Mouse (Mus musculus): ENCODE results near the gene Pdlim5. TPM values are rescaled to one million over a fixed set of nuclear protein-coding genes. Genes with fewer than 3 reads are reported as not detected.

Gene Pdlim5
- polyA plus RNA-seq, 1 experiment from 2014 or later = 15.6 TPM

DNA sequence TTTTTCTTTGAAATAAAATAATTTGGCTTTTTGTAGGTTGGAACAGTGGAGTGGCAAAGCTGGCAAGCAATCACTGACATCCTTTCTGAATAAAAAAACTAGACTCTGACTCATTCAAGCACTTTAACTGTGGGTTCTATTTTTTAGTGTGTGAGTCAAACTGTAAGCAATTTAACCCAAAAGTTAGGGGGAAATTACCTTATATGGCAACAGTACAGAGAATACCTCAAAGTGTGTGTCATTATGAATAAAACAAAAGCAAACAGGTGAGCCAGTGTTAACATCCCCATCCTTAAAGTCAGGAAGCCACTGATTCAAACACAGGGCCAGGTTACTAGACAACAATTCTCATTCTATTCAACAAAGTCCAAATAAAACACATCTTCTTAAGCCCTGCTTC is 36.5 kb downstream of the Pdlim5 start:
- no peak overlapping the region for H3K9ac ChIP-seq (ENCODE audit: low read length)
- no peaks in the 10 kb centered on the region for H3K4me1 ChIP-seq (ENCODE audit: control insufficient read depth, insufficient read depth, low read length)
- H3K4me3 ChIP-seq (ENCODE audit: low read depth, low read length) = no peak overlapping the region
- H3K27me3 ChIP-seq (ENCODE audit: control insufficient read depth, insufficient read depth, low read length) = no peaks in the 10 kb centered on the region
- no peak overlapping the region for H3K27ac ChIP-seq (replicated peaks; ENCODE audit: low read depth, low read length)
- no peaks in the 10 kb centered on the region for H3K9me3 ChIP-seq (ENCODE audit: control insufficient read depth, low read length)
- no peak overlapping the region for H3K4me2 ChIP-seq (ENCODE audit: low read depth, severe bottlenecking)
- DNase-seq (ENCODE audit: low spot score) = no peak
- no peak for ATAC-seq (ENCODE audit: insufficient number of reproducible peaks, low FRiP score, low TSS enrichment, low read depth)
- no peaks in the 10 kb centered on the region for H3K36me3 ChIP-seq (ENCODE audit: control insufficient read depth, insufficient read depth, low read length)

- H3K27ac ChIP-seq (replicated peaks; ENCODE audit: low read depth, low read length) = no peak overlapping the region
- 79% methylated on average over 4 of the region's 4 CpGs for WGBS
- no peak for ATAC-seq (ENCODE audit: insufficient number of reproducible peaks, low FRiP score, low TSS enrichment, low read depth)
Observed at GRCm38 (mm10) chr3:142356661-142357060, 38.8 kb downstream of the Pdlim5 start.

DNA sequence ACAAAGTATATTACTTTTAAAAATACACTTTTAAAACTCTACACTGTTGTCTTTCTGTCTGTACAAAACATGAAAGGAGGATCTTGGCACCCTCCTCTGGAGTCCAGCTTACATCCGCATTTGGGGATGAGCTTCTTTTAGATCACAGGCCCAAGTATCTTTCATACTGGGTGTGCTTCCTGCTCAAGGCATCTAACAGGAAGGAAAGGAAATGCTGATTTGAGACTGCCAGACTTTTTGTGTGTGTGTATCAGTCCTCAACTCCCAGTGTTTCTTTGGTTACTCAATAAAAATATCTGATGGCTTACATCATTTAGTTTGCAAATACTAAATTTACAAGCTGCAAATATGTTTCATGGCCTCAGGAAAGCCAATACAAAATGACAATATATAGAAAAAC is 42.3 kb downstream of the Pdlim5 start:
- ATAC-seq (ENCODE audit: insufficient number of reproducible peaks, low FRiP score, low TSS enrichment, low read depth) (no peak), DNase-seq (ENCODE audit: low spot score) (no peak)
- H3K36me3 ChIP-seq (ENCODE audit: control insufficient read depth, insufficient read depth, low read length) = no peaks in the 10 kb centered on the region
- H3K9me3 ChIP-seq (ENCODE audit: control insufficient read depth, low read length) = no peaks in the 10 kb centered on the region
- WGBS = 80% methylated on average over 1 of the region's 1 CpGs
- no peak overlapping the region for H3K4me2 ChIP-seq (ENCODE audit: low read depth, severe bottlenecking)
- H3K9ac ChIP-seq (ENCODE audit: low read length) = no peak overlapping the region
- H3K27ac ChIP-seq (replicated peaks; ENCODE audit: low read depth, low read length) = no peak overlapping the region
- H3K27me3 ChIP-seq (ENCODE audit: control insufficient read depth, insufficient read depth, low read length) = no peaks in the 10 kb centered on the region
- no peak overlapping the region for H3K4me3 ChIP-seq (ENCODE audit: low read depth, low read length)
- 0 out of 2 replicates have a peak, but pooled peaks cover 3% of the 10 kb centered on the region for H3K4me1 ChIP-seq (ENCODE audit: control insufficient read depth, insufficient read depth, low read length)

More at GRCm38 (mm10) chr3:142356661-142357060, 38.8 kb downstream of the Pdlim5 start:
- Histone ChIP-seq H3K4me3 (ENCODE audit: low read depth, low read length) (no peak overlapping the region), H3K9ac (ENCODE audit: low read length) (no peak overlapping the region), H3K9me3 (ENCODE audit: control insufficient read depth, low read length) (no peaks in the 10 kb centered on the region), H3K36me3 (ENCODE audit: control insufficient read depth, insufficient read depth, low read length) (no peaks in the 10 kb centered on the region), H3K4me1 (ENCODE audit: control insufficient read depth, insufficient read depth, low read length) (no peaks in the 10 kb centered on the region), H3K4me2 (ENCODE audit: low read depth, severe bottlenecking) (no peak overlapping the region), H3K27me3 (ENCODE audit: control insufficient read depth, insufficient read depth, low read length) (no peaks in the 10 kb centered on the region)
- no peak for DNase-seq (ENCODE audit: low spot score)

DNA sequence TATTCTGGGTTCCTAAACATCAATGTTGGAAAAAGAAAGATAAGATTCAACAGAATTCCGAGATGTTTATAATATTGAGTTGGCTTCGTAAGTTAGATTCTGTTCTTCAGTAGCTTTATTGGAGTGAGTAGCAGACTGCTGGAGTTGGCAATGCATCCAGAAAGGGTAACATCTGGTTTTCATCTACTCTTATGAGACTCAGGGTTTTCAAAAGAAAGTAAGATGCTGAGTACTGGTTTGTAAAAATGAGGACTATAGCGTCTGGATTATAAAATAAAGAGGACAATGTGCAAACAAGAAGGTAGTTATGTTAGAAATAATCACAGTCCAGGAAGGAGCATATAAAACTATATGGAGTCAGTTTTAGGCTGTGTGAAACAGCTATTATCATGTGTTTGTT is 45.0 kb downstream of the Pdlim5 start:
- no peaks in the 10 kb centered on the region for H3K36me3 ChIP-seq (ENCODE audit: control insufficient read depth, insufficient read depth, low read length)
- H3K9ac ChIP-seq (ENCODE audit: low read length) = no peak overlapping the region
- no peak overlapping the region for H3K4me3 ChIP-seq (ENCODE audit: low read depth, low read length)
- no peak overlapping the region for H3K27ac ChIP-seq (replicated peaks; ENCODE audit: low read depth, low read length)
- H3K9me3 ChIP-seq (ENCODE audit: control insufficient read depth, low read length) = no peaks in the 10 kb centered on the region
- no peak overlapping the region for H3K4me2 ChIP-seq (ENCODE audit: low read depth, severe bottlenecking)
- no peaks in the 10 kb centered on the region for H3K27me3 ChIP-seq (ENCODE audit: control insufficient read depth, insufficient read depth, low read length)
- DNase-seq (ENCODE audit: low spot score) (no peak), ATAC-seq (ENCODE audit: insufficient number of reproducible peaks, low FRiP score, low TSS enrichment, low read depth) (0 out of 2 replicates have a peak, but pooled peaks have one; percentile 57)
- 0 out of 2 replicates have a peak, but pooled peaks cover 3% of the 10 kb centered on the region for H3K4me1 ChIP-seq (ENCODE audit: control insufficient read depth, insufficient read depth, low read length)
- 23% methylated on average over 3 of the region's 3 CpGs for WGBS

- H3K4me3 ChIP-seq (ENCODE audit: low read depth, low read length) = no peak overlapping the region
Observed at GRCm38 (mm10) chr3:142348816-142349631, 46.5 kb downstream of the Pdlim5 start.

GRCm38 (mm10) chr3:142346261-142346660 is 49.2 kb downstream of the Pdlim5 start:
- no peaks in the 10 kb centered on the region for H3K9me3 ChIP-seq (ENCODE audit: control insufficient read depth, low read length)
- ATAC-seq (ENCODE audit: insufficient number of reproducible peaks, low FRiP score, low TSS enrichment, low read depth) (no peak), DNase-seq (ENCODE audit: low spot score) (no peak)
- no peak overlapping the region for H3K27ac ChIP-seq (replicated peaks; ENCODE audit: low read depth, low read length)
- H3K4me3 ChIP-seq (ENCODE audit: low read depth, low read length) = no peak overlapping the region
- no peak overlapping the region for H3K4me2 ChIP-seq (ENCODE audit: low read depth, severe bottlenecking)
- no peaks in the 10 kb centered on the region for H3K27me3 ChIP-seq (ENCODE audit: control insufficient read depth, insufficient read depth, low read length)
- H3K9ac ChIP-seq (ENCODE audit: low read length) = no peak overlapping the region
- H3K4me1 ChIP-seq (ENCODE audit: control insufficient read depth, insufficient read depth, low read length) = 0 out of 2 replicates have a peak, but pooled peaks cover 3% of the 10 kb centered on the region
- 71% methylated on average over 6 of the region's 6 CpGs for WGBS
- no peaks in the 10 kb centered on the region for H3K36me3 ChIP-seq (ENCODE audit: control insufficient read depth, insufficient read depth, low read length)

More at GRCm38 (mm10) chr3:142348816-142349631, 46.5 kb downstream of the Pdlim5 start:
- Histone ChIP-seq H3K9ac (ENCODE audit: low read length) (no peak overlapping the region), H3K27ac (replicated peaks; ENCODE audit: low read depth, low read length) (no peak overlapping the region), H3K4me2 (ENCODE audit: low read depth, severe bottlenecking) (no peak overlapping the region), H3K9me3 (ENCODE audit: control insufficient read depth, low read length) (no peaks in the 10 kb centered on the region), H3K4me1 (ENCODE audit: control insufficient read depth, insufficient read depth, low read length) (0 out of 2 replicates have a peak, but pooled peaks cover 3% of the 10 kb centered on the region), H3K27me3 (ENCODE audit: control insufficient read depth, insufficient read depth, low read length) (no peaks in the 10 kb centered on the region), H3K36me3 (ENCODE audit: control insufficient read depth, insufficient read depth, low read length) (no peaks in the 10 kb centered on the region)
- DNase-seq (ENCODE audit: low spot score) = no peak
- ATAC-seq (ENCODE audit: insufficient number of reproducible peaks, low FRiP score, low TSS enrichment, low read depth) = no peak
- WGBS = 91% methylated on average over 5 of the region's 5 CpGs

- Histone ChIP-seq H3K4me2 (ENCODE audit: low read depth, severe bottlenecking) (no peak overlapping the region), H3K4me3 (ENCODE audit: low read depth, low read length) (no peak overlapping the region), H3K27ac (replicated peaks; ENCODE audit: low read depth, low read length) (no peak overlapping the region), H3K4me1 (ENCODE audit: control insufficient read depth, insufficient read depth, low read length) (0 out of 2 replicates have a peak, but pooled peaks cover 3% of the 10 kb centered on the region), H3K27me3 (ENCODE audit: control insufficient read depth, insufficient read depth, low read length) (no peaks in the 10 kb centered on the region), H3K36me3 (ENCODE audit: control insufficient read depth, insufficient read depth, low read length) (no peaks in the 10 kb centered on the region), H3K9ac (ENCODE audit: low read length) (no peak overlapping the region), H3K9me3 (ENCODE audit: control insufficient read depth, low read length) (no peaks in the 10 kb centered on the region)
- DNase-seq (ENCODE audit: low spot score) (no peak), ATAC-seq (ENCODE audit: insufficient number of reproducible peaks, low FRiP score, low TSS enrichment, low read depth) (no peak)
- 73% methylated on average over 8 of the region's 8 CpGs for WGBS
Observed at GRCm38 (mm10) chr3:142345235-142346125, 50.0 kb downstream of the Pdlim5 start.

GRCm38 (mm10) chr3:142343786-142344185 is 51.7 kb downstream of the Pdlim5 start:
- Histone ChIP-seq H3K4me1 (ENCODE audit: control insufficient read depth, insufficient read depth, low read length) (no peaks in the 10 kb centered on the region), H3K4me2 (ENCODE audit: low read depth, severe bottlenecking) (no peak overlapping the region), H3K9ac (ENCODE audit: low read length) (no peak overlapping the region), H3K9me3 (ENCODE audit: control insufficient read depth, low read length) (no peaks in the 10 kb centered on the region), H3K36me3 (ENCODE audit: control insufficient read depth, insufficient read depth, low read length) (no peaks in the 10 kb centered on the region), H3K27ac (replicated peaks; ENCODE audit: low read depth, low read length) (no peak overlapping the region), H3K27me3 (ENCODE audit: control insufficient read depth, insufficient read depth, low read length) (no peaks in the 10 kb centered on the region), H3K4me3 (ENCODE audit: low read depth, low read length) (no peak overlapping the region)
- ATAC-seq (ENCODE audit: insufficient number of reproducible peaks, low FRiP score, low TSS enrichment, low read depth) = no peak
- no peak for DNase-seq (ENCODE audit: low spot score)
- WGBS = 78% methylated on average over 2 of the region's 2 CpGs

Data from limb, embryonic 11.5 days (tissue).